Mouse (Mus musculus) frontal cortex, postnatal 10 days (tissue): Measurements from ENCODE around the gene Gm10322.

Experiments
- DNase-seq, 2 experiments: peaks; one replicate each; pipeline ENCODE4 v3.0.0; 2022; ENCODE audit warnings: low spot score in 2 of 2, mixed read lengths in 1 of 2

Gene Gm10322

DNA sequence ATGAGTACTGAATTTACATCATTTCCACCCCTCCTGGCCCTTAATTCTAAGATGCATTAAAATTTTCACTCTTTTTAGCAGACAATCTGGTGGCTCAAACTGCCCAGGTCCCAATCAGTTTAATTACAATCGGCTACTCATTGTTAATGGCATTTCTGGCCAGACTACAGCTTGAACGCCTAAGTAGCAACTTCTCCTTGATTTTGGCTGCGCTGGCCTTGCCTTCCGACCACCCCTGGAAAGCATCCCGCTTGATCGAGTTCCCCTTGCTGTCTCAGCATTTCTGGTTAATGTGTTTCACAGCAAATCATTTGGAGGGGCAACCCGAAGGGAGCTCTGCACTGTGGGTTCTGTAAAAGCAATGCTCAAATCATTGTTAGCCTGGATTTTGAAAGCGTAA lies 13.8 kb upstream of the Gm10322 start:
- no peak for DNase-seq

DNA sequence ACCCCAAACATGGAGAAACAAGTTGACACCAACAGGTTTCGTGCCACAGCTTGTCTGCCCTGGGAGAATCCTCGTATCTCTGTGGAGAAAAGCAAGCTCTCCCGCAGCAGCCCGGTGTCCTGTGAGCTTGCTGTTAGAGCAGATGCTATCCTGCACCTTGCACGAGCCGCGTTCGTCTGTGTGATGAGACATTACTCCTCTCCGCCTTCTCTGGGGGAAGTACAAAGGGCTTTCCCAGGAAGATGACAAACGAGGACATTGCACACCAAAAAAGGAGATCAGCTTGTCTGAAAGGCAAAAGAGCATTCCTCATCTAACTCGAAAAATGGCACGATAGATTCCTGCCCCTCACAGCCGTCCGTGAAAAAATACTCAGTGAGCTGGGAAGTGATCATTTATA lies 13.0 kb upstream of the Gm10322 start:
- DNase-seq: no peak

DNA sequence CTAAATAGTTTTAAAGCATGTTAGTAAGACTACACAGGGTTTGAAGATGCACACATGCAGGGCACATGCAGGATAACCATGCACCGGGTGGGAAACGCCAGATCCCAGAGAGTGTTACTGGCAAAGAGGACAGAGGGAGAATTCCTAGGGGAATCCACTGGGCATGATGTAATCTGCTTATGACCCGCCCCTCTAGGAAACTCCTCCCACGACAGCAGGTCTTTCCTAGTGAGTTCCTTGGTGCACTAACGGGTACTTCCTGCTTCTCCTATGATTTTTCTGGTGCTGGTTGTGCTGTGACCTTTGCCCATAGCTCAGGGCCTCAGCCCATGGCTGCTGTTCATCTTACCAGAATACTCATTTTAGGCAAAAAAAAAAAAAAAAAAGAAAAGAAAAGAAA lies 12.0 kb upstream of the Gm10322 start:
- DNase-seq: no peak

DNA sequence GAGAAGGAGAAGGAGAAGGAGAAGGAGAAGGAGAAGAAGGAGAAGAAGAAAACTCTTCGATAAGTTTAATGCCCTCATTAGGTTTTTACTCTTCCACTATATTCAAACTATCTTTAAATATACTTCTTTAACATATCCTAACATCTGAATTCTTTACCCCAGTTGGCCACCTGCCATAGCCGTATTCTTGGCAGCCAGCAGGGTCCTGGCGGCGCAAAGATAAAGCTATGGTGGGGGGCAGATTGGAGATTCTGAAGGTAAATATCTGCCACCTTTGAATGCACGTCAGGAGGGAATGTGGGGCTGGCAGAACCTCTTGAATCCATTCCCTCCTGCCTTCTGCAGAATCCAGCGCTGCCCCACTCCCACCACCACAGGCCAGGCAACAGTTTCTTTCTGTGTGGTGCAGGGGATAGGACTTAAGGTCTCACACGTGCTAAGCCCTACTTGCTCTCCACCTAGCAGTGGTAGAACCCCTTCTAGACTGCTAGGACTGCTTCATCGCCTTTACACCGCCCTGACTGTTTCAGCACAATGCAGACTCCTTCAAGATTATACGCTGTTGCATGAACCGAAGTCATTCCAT lies 10.9 kb upstream of the Gm10322 start:
- no peak for DNase-seq

DNA sequence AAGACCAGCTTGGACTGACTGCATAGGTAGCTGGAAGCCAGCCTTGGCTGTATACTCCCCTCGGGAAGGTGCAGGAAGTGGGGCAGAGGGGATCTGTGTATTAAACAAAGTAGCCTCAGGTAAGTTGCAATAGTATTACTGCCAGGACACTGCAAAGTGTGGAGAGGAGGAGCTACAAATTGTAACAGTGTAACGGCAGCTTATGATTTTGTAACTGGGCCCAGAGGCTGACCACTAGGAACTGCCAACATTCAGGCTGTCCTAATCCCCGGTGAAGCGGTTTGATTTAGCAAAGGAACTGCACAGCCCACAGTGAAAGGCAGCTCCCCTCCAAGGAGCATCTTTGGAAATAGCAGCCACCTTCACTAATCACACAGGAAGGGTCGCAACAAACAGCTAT lies 2.6 kb upstream of the Gm10322 start:
- no peak for DNase-seq

DNA sequence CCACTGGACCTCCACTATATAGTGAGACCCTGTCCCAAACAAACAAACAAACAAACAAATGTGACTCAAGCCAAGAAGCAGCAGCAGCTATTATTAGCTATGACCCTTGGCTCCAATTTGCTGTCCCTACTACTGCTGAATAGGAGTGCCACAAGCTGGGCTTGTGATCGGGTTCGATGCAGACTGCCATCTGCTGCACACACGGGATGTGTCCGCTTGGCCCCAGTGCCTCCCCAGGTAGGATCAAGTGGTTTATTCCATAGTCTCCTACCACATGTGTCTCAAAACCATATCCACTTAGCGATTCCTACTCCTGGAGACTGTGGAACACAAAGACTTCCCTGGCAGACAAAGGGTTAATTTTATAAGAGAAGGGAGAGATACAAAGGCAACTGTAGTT lies 1.7 kb upstream of the Gm10322 start:
- DNase-seq: no peak

DNA sequence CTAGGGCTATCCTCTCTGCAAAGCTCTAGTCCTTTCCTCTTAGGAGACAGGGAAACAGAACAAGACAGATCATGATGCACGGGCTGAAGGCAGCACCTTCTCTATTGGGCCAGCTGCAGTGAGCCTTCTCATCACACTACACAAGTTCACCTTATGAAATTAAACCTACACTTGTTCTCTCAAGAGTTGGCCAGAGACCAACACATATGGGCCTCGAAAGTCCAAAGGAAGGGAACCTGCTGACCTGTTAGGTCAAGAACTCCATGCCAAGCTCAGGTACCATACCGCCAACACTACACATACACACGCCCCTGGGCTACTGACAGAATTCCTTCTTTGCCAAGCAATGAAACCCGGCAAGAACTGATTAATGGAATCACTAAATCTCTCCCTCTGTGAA lies 452 bp upstream of the Gm10322 start:
- DNase-seq: no peak

DNA sequence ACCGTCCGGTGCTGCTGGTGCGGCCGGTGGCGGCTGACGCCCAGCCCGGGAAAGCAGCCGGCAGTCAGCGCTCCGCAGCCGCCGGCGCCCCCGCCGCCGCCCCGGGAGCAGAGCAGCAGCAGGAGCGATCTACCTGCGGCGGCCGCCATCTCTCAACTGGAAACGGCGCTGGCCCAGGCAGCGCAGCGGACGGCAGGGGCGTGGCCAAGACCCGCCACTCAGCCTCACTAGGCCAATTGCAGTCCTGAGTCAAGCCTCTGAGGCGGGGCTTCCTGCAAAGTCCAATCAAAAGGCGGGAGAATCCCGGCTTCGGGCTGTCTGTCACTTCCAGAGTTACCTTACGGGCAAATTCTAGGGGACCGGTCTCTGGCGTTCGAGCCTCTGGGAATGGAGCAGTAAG lies 659 bp downstream of the Gm10322 start, which contains the start of gene Mcu:
Gene Mcu (minus strand): TSS at position 171 of the 400 bp plus-strand sequence.
- peak; percentile 89 to 95 for DNase-seq

DNA sequence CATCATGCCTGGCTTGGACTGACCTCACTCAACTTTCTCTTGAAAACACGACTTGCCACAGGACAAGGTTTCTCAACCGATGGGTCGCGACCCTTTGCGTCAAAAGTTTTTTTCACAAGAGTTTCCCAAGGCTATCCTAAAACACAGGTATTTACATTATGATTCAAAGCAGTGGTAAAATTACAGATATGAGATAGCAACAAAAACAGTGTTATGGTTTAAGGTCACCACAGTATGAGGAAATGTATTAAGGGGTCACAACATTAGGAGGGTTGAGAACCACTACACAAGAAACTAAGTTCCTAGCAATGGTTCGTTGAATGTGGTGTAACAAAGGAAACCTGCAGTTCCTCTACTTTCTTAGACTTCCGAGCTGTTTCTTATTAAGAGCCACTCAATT lies 1.9 kb downstream of the Gm10322 start:
- no peak for DNase-seq

DNA sequence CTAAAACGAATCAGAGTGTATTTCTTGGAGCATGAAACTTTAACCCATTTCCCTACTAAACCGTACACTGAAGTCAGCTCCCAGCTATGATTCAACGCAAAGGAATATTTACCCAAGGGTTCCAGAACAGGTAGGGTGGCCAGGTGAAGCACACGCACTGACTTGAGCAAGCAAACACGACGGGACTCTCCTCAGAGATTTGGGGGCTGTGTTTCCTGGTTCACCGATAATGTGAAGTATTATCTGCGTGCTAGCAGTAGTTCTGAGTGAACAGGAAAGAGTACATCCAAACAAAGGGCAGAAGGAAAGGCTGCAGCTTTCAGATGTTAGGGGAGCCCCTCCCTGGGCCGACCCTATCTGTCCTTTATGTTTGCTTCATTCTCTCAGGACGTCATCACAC lies 5.5 kb downstream of the Gm10322 start:
- no peak for DNase-seq

DNA sequence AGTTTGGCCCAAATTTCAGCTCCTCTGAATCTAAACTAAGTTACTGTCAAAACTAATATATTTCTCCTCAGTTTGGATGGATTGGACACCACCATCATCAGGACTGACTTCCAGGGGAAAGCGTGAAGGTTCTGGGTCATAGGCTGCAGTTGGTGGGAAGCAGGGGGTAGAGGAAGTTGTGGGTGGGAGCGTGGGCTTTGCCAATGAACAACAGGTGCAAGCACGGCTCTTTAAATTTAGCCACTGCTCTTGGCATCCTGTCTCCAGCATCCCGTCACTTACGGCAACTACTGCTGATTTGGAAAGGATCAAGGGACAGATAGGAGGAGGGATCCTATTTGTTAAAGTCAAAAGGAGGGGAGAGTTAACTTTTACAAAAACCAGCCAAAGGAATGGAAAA lies 7.6 kb downstream of the Gm10322 start:
- no peak for DNase-seq

DNA sequence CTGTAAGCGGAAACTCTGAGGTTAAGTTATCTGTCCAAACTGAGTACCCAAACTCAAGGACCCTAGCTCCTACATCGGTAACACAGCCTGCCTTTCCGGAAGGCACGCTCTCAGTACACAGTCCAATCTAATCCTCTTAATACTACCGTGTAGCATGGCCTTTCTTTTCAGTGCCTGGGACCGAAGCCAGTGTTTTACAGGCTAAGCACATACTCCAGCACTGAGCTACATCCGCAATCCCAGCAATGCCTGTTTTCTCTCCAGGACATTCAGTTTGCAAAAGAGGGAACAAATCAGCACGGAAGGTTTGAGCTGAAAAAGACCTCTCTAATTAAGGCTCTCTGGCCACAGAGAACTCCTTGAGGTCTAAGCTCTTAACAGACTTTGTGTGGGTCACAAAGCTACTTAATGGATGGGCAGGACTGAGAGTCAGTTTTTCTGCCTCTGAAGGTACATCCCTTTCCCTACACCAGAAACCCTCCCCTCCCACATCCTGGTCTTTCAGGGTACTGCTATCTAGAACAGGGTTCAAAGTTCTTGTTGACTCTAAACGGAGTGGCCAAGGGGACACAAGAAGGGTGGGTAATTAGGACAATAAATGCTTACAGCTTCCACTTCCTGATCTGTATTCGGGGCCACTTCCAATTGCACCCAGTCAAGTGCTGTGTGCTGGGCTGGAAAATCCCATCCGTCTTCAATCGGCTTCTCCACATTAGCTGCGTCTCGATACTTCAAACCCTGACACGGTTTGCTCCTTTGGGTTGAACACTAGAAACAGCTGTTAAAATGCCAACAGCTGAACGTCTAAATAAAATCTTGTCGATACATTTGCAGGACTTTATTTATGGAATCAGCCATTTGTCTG lies 13.0 kb downstream of the Gm10322 start:
- no peak for DNase-seq

DNA sequence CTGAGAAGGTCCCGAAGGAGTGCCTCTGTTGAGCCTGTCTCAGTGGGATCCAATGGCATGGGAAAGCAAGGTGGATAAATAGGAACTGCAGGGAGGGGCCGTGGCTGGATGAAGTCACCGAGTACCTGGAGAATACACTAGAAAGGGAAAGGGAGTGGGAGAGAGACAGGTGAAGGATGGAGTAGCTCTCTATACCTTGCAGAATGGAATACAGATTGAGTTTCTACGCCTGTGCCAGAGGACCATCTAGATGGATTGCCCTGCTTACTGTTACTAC lies 13.6 kb downstream of the Gm10322 start:
- no peak for DNase-seq

DNA sequence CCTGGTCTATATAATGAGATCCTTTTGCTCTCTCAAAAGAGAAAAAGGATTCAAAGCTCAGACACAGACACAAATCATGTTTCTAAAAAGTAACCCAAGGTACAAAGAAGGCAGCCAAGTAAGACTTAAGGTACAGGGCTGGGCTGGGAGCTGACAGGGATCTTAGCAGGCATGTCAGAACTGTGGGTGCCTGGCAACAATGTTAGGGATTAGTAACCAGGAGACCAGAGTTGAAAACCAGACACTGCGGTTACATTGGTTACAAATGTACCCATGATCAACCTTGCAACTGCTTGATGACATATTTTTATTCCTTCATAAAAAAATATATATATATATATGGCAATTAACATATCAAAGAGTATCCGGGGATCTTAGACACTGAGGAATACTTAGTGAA lies 20.2 kb downstream of the Gm10322 start:
- DNase-seq: no peak

DNA sequence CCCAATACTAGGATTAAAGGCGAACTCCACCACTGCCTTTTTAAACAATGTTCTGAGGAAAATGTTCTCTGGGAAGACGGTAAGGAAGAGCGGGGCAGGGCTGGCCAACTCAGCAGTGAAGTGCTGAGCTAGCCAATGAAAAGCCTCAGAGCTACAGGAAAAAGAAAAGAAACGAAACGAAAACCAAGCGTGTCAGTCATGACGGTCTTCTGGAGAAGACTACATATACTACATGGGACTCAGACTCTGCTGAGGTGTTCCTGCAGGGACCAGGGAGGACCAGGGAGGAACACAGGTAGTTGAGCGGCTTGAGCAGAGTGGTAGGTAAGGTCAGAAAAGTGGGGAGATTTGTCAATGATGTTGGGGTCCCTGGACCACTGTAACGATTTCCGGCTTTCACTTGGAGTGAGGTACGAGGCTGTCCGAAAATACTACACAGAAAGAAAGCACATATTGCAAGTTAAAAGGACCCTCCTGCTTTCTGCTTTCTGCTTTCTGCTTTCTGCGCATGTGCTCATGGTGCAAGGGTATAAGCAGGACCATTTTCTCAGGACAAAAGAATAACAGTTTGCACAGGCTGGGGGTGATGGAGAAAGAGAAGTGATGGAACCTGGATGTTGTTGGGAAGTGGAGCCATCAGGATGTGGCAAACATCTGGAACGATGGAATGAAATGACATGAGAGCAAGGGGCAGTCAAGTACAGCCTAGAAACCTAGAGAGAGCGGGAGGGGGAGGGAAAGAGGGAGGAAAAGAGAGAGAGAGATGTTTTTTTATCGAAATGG lies 21.1 kb downstream of the Gm10322 start:
- DNase-seq: no peak

DNA sequence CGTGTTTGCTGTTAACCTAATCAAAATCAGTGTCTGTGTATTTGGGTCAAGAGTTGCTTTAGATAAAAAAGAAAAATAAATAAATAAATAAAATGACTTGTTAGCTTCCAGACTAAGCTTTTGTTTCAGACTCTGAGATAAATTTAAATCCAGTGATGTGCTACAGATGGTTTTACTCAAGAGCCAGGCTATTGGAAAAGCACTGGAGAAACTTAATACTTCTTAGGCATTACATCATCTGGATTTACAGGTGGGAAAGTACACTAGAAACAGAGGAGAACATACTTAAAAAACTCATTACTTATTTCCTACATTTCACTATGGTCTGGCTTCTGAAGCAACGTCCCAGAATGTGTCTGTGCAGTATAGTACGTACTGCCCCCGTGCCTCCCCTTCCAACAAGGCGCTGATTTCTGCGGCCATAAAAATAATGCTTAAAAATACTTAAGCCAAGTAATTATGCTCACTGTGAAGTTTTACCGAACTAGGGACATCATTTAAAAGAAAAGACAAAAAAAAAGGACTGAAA lies 21.8 kb downstream of the Gm10322 start:
- DNase-seq: no peak

DNA sequence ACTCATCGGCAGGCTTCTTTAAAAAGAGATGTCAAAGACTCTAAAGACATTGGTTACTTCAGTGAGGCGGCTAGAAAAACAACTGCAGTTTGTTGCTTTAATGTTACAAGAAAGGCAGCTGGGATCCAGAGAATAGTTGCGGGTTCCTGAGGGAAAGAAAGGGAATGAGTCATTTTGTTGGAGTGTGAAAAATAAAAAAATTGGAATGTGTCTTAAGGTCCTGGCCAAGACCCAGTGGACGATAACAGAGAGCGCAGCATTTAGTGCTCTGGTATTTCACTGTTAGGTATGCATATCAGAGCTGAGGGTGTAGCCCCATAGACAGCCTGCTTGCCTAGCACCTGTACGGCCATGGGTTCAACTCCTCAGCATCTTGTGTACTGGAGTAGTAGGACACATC lies 22.7 kb downstream of the Gm10322 start:
- no peak for DNase-seq

DNA sequence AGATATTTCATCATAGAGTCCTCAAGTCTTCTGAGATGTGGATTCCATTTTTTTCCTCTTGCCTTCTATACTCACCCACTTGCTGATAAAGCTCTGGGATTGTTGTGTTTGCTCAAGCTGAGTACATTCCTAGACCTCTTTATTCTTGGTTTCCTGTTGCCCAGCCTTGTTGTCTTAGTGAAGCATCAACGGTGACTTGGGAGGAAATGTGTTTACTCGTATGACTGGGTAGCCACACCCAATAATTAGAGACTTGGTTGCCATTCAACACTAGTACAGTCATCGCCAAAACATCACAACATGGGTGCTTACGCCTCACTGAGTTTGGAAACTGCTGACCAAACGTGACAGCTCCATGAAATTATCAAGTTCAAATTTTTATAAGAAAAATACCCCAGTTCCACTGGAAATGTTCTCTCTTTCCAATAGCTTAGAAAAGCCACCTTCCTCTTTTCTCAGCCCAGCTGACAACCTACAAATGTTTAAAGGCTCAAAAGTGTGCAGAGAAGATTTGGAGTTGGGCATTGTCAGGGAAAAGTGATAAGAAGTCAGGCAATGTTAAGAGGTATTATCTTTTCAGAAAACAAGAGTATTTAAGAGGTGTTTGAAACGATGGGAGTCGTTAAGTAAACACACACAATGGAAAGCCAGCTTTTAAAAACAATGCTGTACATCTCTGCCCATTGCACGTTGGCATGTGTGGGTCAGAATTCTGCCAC lies 27.0 kb downstream of the Gm10322 start:
- DNase-seq: no peak

DNA sequence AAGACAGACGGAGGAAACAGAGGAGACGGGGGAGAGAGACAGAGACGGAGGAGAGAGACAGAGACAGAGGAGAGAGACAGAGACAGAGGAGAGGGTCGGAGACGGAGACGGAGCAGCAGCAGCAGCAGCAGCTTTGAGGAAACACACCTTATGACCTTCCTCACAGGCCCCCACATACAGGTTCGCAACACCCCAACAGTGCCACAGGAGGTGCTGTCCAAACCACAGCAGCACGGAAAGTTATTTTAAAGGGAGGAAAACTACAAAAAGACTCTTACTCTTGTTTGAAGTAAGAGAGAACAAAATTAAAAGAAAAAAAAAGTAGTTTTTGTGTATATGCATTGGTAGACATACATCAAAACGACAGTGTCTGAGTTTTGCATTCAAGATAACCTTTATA lies 27.8 kb downstream of the Gm10322 start:
- DNase-seq: no peak

DNA sequence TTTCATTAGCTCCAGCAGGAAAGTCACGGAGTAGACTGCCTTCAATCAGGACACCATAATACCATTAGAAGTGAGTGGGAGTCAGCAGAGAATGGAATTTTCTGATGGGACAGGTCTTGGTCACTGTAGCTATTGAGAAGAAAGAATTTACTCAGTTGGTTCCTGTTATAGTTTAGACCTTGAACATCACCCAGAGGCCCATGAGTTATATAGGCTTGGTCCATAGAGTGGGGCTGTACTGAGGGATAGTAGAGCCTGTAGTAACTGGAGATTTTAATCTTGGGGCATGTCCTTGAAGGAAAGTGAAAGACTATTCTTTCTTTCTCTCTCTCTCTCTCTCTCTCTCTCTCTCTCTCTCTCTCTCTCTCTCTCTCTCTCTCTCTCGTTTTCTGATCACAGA lies 28.8 kb downstream of the Gm10322 start:
- DNase-seq: no peak

DNA sequence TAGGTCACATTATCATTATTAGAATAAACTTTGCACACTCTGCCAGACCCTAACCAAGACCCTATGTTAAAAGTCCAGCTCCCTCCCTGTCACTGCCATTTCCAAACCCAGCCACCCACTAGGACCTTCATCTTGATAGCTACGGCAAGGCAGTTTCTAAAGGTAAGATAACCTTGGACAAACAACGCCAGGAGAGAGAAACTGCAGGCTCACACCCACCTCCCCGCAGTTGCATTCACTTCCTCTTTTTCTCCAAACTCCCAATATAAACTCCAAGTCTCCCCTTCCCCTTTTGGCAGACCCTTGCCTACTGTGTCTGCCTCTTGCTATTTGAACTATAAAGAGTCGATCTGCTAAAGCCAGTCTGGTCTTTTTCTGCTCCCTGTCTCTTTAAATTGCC lies 29.3 kb downstream of the Gm10322 start:
- no peak for DNase-seq

DNA sequence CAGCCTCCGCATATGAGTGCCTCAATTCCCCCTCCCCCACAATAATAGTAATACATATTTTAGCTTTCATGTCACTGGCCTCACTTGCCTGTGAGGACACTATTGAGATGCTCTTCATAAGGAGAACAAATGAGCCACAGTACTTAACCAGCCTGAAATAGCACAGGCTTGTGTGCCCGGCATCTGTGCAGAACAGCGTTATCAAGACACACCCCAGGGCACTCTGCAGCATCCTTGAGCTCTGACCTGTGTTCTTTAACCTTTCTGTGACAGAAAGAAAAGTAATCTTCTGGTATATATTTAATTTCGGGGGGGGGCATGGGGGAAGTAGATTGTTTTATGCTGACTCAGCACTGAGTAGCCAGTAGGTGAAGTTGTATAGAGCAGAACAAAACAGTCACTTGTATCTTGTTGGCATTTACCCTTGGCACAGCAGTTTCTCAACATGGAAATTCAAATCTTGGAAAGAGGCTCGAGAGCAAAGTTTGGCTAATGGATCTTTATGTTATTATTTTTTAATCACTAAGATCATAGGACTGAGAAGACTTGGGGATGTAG lies 31.0 kb downstream of the Gm10322 start:
- DNase-seq: no peak
